8 mouse cellular contexts compared by ENCODE assay signal in the genomic region with DNA sequence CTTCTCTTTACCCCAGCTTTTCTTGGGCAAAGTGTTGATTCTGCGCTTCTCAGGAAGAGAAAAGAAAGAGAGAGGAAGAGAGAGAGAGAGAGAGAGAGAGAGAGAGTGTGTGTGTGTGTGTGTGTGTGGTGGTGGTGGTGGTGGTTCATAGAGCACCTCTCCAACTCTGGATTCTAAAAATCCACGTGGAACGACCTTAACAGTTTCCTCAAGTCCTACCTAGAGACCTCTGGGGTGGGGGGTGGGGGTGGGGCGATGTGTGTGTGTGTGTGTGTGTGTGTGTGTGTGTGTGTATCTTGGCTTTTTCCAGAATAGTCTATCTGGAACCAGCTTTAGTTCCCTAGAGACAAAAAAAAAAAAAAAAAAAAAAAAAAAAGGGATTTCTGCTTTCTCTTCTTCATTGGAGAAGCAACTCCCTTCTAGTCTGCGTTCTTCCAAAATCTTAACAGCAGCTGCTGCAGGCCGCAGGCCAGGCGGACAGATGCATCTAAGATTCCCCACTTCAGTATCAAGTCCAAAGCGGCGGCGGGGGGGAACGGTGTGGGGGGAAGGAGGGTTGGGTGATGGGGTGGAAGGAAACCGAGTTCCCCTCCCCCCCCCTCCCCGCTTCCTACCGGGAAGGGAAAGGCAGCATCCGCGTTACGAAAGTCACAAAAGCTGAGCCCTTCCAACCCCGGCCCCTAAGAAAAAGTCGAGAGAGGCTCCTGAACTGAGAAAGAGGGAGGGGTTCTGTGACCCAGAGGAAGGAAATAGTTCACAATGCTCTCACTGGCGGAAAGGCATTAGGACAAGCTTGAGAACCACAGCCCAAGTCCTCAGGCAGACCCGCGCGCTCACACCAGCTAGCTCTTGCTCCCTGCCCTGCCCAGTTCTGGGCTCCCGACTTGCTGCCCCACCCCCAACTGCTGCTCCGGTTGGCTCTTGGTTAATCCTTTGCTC. TPM values are rescaled to one million over a fixed set of nuclear protein-coding genes. Genes with fewer than 3 reads are reported as not detected.
DNase-seq lines count a peak whose midpoint lies in the region; ATAC-seq and TF ChIP-seq lines count a peak whose summit lies in the region.

No protein-coding gene starts in this region.

- H3K9ac ChIP-seq in forebrain, embryonic 13.5 days, result peak overlapping the region; percentile 71
- H3K9ac ChIP-seq in stomach, embryonic 15.5 days, result peak overlapping the region; percentile 73; the same call in 1 of the 2 replicates

- peak overlapping the region; percentile 100 for H3K4me2 ChIP-seq in forebrain, embryonic 13.5 days
- peak overlapping the region; percentile 90 for H3K4me2 ChIP-seq in stomach, embryonic 15.5 days

- peaks cover 25% of the 10 kb centered on the region for H3K27me3 ChIP-seq in E14TG2a.4 (ENCODE audit: insufficient read depth, low read length)
- no peaks in the 10 kb centered on the region for H3K27me3 ChIP-seq in forebrain, embryonic 13.5 days
- no peaks in the 10 kb centered on the region for H3K27me3 ChIP-seq in stomach, embryonic 15.5 days (replicated peaks)

- intact Hi-C loops in heart, postnatal 25 days (cut with DNase I), result loop anchor here (5.0 to 10.0 kb wide), 5 partner anchors 629 to 1591 kb away; a partner anchor contains a TSS

- peak; percentile 63 for DNase-seq in adrenal gland, postnatal 25 days
- DNase-seq in heart, postnatal 25 days (ENCODE audit: low spot score), result peak; percentile 80
- peak; percentile 43 to 56 for DNase-seq in layer of hippocampus, postnatal 10 days (ENCODE audit: low spot score in 2 of 2)
- peak; percentile 69 for DNase-seq in mesoderm, embryonic 11.5 days (ENCODE audit: low read depth, low spot score)

- H3K4me3 ChIP-seq in E14TG2a.4 (replicated peaks; ENCODE audit: low read length), result peak overlapping the region; percentile 77
- H3K4me3 ChIP-seq in forebrain, embryonic 13.5 days, result peak overlapping the region; percentile 56
- peak overlapping the region; percentile 74 for H3K4me3 ChIP-seq in stomach, embryonic 15.5 days (replicated peaks)

- peak overlapping the region; percentile 75 for H3K27ac ChIP-seq in forebrain, embryonic 13.5 days
- H3K27ac ChIP-seq in stomach, embryonic 15.5 days, result peak overlapping the region; percentile 96

- ATAC-seq in forebrain, embryonic 13.5 days, result no peak
- peak; percentile 12; the same call in 1 of the 2 replicates for ATAC-seq in stomach, embryonic 15.5 days (ENCODE audit: insufficient read depth, low FRiP score, low read depth)
- no peak for ATAC-seq in CD4-positive, CD25-positive, alpha-beta regulatory T cell, adult 4 months

- peaks cover 29% of the 10 kb centered on the region for H3K9me3 ChIP-seq in E14TG2a.4 (ENCODE audit: low read length)
- no peaks in the 10 kb centered on the region for H3K9me3 ChIP-seq in forebrain, embryonic 13.5 days (replicated peaks)
- H3K9me3 ChIP-seq in stomach, embryonic 15.5 days, result no peaks in the 10 kb centered on the region

- 1% methylated on average over 21 of the region's 25 CpGs for WGBS in forebrain, embryonic 13.5 days
- 0% methylated on average over 25 of the region's 25 CpGs for WGBS in stomach, embryonic 15.5 days

- no peaks in the 10 kb centered on the region for H3K36me3 ChIP-seq in E14TG2a.4 (ENCODE audit: insufficient read depth, low read length)
- H3K36me3 ChIP-seq in forebrain, embryonic 13.5 days (ENCODE audit: poor library complexity, severe bottlenecking), result peaks cover 7% of the 10 kb centered on the region; the same call in 1 of the 2 replicates
- peaks cover 6% of the 10 kb centered on the region; the same call in 1 of the 2 replicates for H3K36me3 ChIP-seq in stomach, embryonic 15.5 days

- TF ChIP-seq CTCF in E14TG2a.4 (conservative IDR thresholded peaks at IDR 0.05; ENCODE audit: low read length), result no peak

- peaks cover 15% of the 10 kb centered on the region; the same call in 1 of the 2 replicates for H3K4me1 ChIP-seq in E14TG2a.4 (replicated peaks; ENCODE audit: low read depth, low read length)
- H3K4me1 ChIP-seq in forebrain, embryonic 13.5 days, result peaks cover 27% of the 10 kb centered on the region
- H3K4me1 ChIP-seq in stomach, embryonic 15.5 days, result peaks cover 14% of the 10 kb centered on the region; the same call in 1 of the 2 replicates

RNA-seq across cellular contexts. Expression of a gene that starts 1.0 kb away (rescaled TPM):
- total RNA-seq in adrenal gland, postnatal 25 days (2021), result 13.8 and 16.4 TPM in 2 replicates
- polyA plus RNA-seq in forebrain, embryonic 13.5 days (2015; fragmentation: Nextera tagmentation; extraction: Ambion mirVana), result 7.2 and 9.1 TPM in 2 replicates
- 10 to 100 TPM; 26.9 to 28.0 TPM for total RNA-seq in heart, postnatal 25 days (2021)
- 10 to 100 TPM; 16.5 to 16.9 TPM for total RNA-seq in layer of hippocampus, postnatal 10 days (2021)
- 37.6 and 45.9 TPM in 2 replicates for polyA plus RNA-seq in stomach, embryonic 15.5 days (2015; fragmentation: Nextera tagmentation; extraction: Ambion mirVana)
- not detected for polyA plus RNA-seq in CD4-positive, CD25-positive, alpha-beta regulatory T cell, adult 4 months (2017; shearing (Covaris generic))
